Mouse (Mus musculus) embryonic facial prominence, embryonic 12.5 days (tissue): ENCODE measurements around the gene Gm17364. TPM values are rescaled to one million over a fixed set of nuclear protein-coding genes. Genes with fewer than 3 reads are reported as not detected.

ENCODE experiments used
- ATAC-seq: fragments of 200-750 bp; cut with Nextera tagmentation; 2 replicates; pipeline ENCODE4 v1.8.0; 2017; ENCODE audit not compliant: insufficient number of reproducible peaks, insufficient read depth, low FRiP score, low TSS enrichment
- H3K27ac ChIP-seq: fragments of 300-500 bp; sonication (generic); 2 replicates; pipeline ENCODE4 v1.5.1; 2016; ENCODE audit warnings: mild to moderate bottlenecking
- H3K27me3 ChIP-seq: fragments of 300-500 bp; sonication (generic); 2 replicates; pipeline ENCODE4 v1.6.1; 2016; ENCODE audit warnings: mild to moderate bottlenecking, moderate library complexity
- H3K36me3 ChIP-seq: fragments of 300-500 bp; sonication (generic); 2 replicates; pipeline ENCODE4 v1.6.1; 2016; ENCODE audit warnings: mild to moderate bottlenecking
- H3K4me1 ChIP-seq: fragments of 300-500 bp; sonication (generic); 2 replicates; pipeline ENCODE4 v1.6.1; 2016
- H3K4me2 ChIP-seq: fragments of 300-500 bp; sonication (generic); replicated peaks from 2 replicates; pipeline ENCODE4 v1.6.1; 2016; ENCODE audit warnings: mild to moderate bottlenecking, moderate library complexity
- H3K4me3 ChIP-seq: fragments of 300-500 bp; sonication (generic); 2 replicates; pipeline ENCODE4 v1.5.1; 2016; ENCODE audit warnings: mild to moderate bottlenecking
- H3K9ac ChIP-seq: fragments of 300-500 bp; sonication (generic); 2 replicates; pipeline ENCODE4 v1.6.1; 2016; ENCODE audit warnings: mild to moderate bottlenecking, moderate library complexity
- H3K9me3 ChIP-seq: fragments of 300-500 bp; sonication (generic); 2 replicates; pipeline ENCODE4 v1.6.1; 2016; ENCODE audit warnings: mild to moderate bottlenecking, moderate library complexity
- WGBS: fragments of 180-500 bp; shearing (Covaris S2); methylation state at CpG from one replicate; pipeline ENCODE4 v1.1.7; 2016; 5-methylcytosine and 5-hydroxymethylcytosine counted together
- polyA plus RNA-seq: library from polyadenylated mRNA; unstranded; fragments of >200 nt; fragmentation: Nextera tagmentation; extraction: Ambion mirVana; gene quantifications from 2 replicates; pipeline ENCODE4 v1.2.1, GENCODE M21; 2016

Gm17364 gene
- polyA plus RNA-seq, 1 experiment from 2014 or later: not detected

DNA sequence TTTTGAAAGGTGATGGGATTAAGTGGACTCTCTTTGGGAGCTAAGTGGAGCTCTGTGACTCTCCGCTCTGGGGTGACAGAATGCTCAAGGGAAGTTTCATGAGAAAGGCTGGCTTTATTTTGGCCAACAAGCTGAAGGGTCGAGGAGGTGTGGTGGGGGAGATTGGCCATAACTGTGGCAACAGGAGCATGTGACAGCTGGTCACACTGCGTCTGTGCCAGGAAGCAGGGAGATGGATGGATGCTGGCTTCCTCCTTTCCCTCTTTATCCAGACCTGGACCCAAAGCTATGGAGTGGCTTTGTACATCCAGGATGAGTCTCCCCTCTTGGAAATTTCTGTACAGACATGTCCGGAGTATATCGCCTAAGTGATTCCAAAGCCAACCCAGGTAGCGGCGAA lies 40.5 kb downstream of the Gm17364 start:
- H3K4me1 ChIP-seq: no peaks in the 10 kb centered on the region
- H3K4me3 ChIP-seq: no peak overlapping the region
- H3K27me3 ChIP-seq: no peaks in the 10 kb centered on the region
- 86% methylated on average over 7 of the region's 7 CpGs for WGBS
- no peak overlapping the region for H3K4me2 ChIP-seq
- no peak overlapping the region for H3K27ac ChIP-seq
- H3K36me3 ChIP-seq: no peaks in the 10 kb centered on the region
- no peak for ATAC-seq
- H3K9ac ChIP-seq: no peak overlapping the region
- H3K9me3 ChIP-seq: no peaks in the 10 kb centered on the region

DNA sequence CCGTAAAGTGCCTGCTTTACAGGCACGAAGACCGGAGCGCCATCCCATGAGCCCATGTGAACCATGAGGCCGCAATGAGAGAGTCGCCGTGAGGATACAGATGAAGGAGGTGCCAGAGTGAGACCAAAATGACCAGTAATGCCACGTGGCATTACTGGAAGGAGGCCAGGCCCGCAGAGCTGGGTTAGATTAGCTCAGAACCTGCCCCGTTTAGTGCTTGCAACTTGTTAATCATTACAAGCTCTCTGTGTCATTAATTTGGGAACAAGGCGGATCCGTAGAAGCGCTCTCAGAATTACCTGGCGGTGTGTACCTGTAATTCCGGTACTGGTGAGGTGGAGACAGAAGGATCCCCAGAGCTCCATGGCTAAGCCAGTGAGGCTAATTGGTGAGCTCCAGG lies 41.6 kb downstream of the Gm17364 start:
- Histone ChIP-seq H3K4me1 (no peaks in the 10 kb centered on the region), H3K9me3 (no peaks in the 10 kb centered on the region), H3K4me3 (no peak overlapping the region), H3K36me3 (no peaks in the 10 kb centered on the region), H3K27ac (no peak overlapping the region), H3K9ac (no peak overlapping the region), H3K27me3 (no peaks in the 10 kb centered on the region), H3K4me2 (no peak overlapping the region)
- WGBS: 91% methylated on average over 15 of the region's 15 CpGs
- ATAC-seq: no peak

- WGBS: 88% methylated on average over 12 of the region's 12 CpGs
- H3K27me3 ChIP-seq: no peaks in the 10 kb centered on the region
- no peak for ATAC-seq
- no peaks in the 10 kb centered on the region for H3K36me3 ChIP-seq
- H3K9ac ChIP-seq: no peak overlapping the region
- H3K4me1 ChIP-seq: no peaks in the 10 kb centered on the region
- H3K9me3 ChIP-seq: no peaks in the 10 kb centered on the region
- no peak overlapping the region for H3K27ac ChIP-seq
- H3K4me3 ChIP-seq: no peak overlapping the region
- H3K4me2 ChIP-seq: no peak overlapping the region
Measured at GRCm38 (mm10) chr13:41231389-41231983, 42.3 kb downstream of the Gm17364 start.

GRCm38 (mm10) chr13:41230256-41230655 lies 43.5 kb downstream of the Gm17364 start:
- Histone ChIP-seq H3K9me3 (no peaks in the 10 kb centered on the region), H3K4me1 (no peaks in the 10 kb centered on the region), H3K27ac (no peak overlapping the region), H3K9ac (no peak overlapping the region), H3K27me3 (no peaks in the 10 kb centered on the region), H3K36me3 (no peaks in the 10 kb centered on the region), H3K4me3 (no peak overlapping the region), H3K4me2 (no peak overlapping the region)
- no peak for ATAC-seq
- 81% methylated on average over 5 of the region's 5 CpGs for WGBS

GRCm38 (mm10) chr13:41228060-41228459 lies 45.7 kb downstream of the Gm17364 start:
- no peak for ATAC-seq
- H3K36me3 ChIP-seq: no peaks in the 10 kb centered on the region
- H3K4me1 ChIP-seq: no peaks in the 10 kb centered on the region
- 84% methylated on average over 5 of the region's 5 CpGs for WGBS
- H3K9me3 ChIP-seq: no peaks in the 10 kb centered on the region
- no peak overlapping the region for H3K9ac ChIP-seq
- no peaks in the 10 kb centered on the region for H3K27me3 ChIP-seq
- no peak overlapping the region for H3K4me3 ChIP-seq
- no peak overlapping the region for H3K4me2 ChIP-seq
- no peak overlapping the region for H3K27ac ChIP-seq

GRCm38 (mm10) chr13:41226513-41226912 lies 47.3 kb downstream of the Gm17364 start:
- H3K4me2 ChIP-seq: no peak overlapping the region
- H3K9me3 ChIP-seq: peaks cover 6% of the 10 kb centered on the region; the same call in 1 of the 2 replicates
- H3K27me3 ChIP-seq: no peaks in the 10 kb centered on the region
- H3K4me1 ChIP-seq: no peaks in the 10 kb centered on the region
- no peak overlapping the region for H3K4me3 ChIP-seq
- no peaks in the 10 kb centered on the region for H3K36me3 ChIP-seq
- H3K27ac ChIP-seq: no peak overlapping the region
- H3K9ac ChIP-seq: no peak overlapping the region
- 72% methylated on average over 5 of the region's 5 CpGs for WGBS
- no peak for ATAC-seq

Other genes with a start within 250 kb of the Gm17364 start
- 0.72 and 0.78 TPM in 2 replicates for gene Mak, start 194.3 kb downstream of the Gm17364 start, polyA plus RNA-seq
- 0.08 TPM in 1 of 2 replicates, not detected in the other for gene Gcm2, start 162.9 kb downstream of the Gm17364 start, polyA plus RNA-seq
- 0.29 TPM in 1 of 2 replicates, not detected in the other for gene Sycp2l, start 159.7 kb downstream of the Gm17364 start, polyA plus RNA-seq
- 14.4 and 15.5 TPM in 2 replicates for gene Elovl2, start 53.6 kb downstream of the Gm17364 start, polyA plus RNA-seq
- gene Smim13, start 24.1 kb downstream of the Gm17364 start, polyA plus RNA-seq: 19.3 and 21.4 TPM in 2 replicates
- gene Nedd9, start 213.4 kb upstream of the Gm17364 start, polyA plus RNA-seq: 20.6 and 22.8 TPM in 2 replicates